Mouse (Mus musculus) midbrain, postnatal 0 days (tissue): ENCODE results near the gene Ttll8. TPM values are rescaled to one million over a fixed set of nuclear protein-coding genes. Genes with fewer than 3 reads are reported as not detected.

Experiments used
- ATAC-seq: fragments of 200-750 bp; cut with Nextera tagmentation; 2 replicates; pipeline ENCODE4 v1.8.0; 2017; ENCODE audit warnings: moderate number of reproducible peaks, mild to moderate bottlenecking, moderate TSS enrichment, moderate library complexity; ENCODE audit not compliant: low FRiP score
- DNase-seq: peaks from one replicate; pipeline ENCODE4 v3.0.0-alpha.2; 2015; ENCODE audit warnings: low spot score
- H3K27ac ChIP-seq: fragments of 300-500 bp; sonication (generic); 2 replicates; pipeline ENCODE4 v1.5.1; 2014; ENCODE audit warnings: low read depth, mild to moderate bottlenecking, low read length, mixed read lengths
- H3K27me3 ChIP-seq: fragments of 300-500 bp; sonication (generic); 2 replicates; pipeline ENCODE4 v1.6.1; 2014; ENCODE audit warnings: low read length, control low read depth, mixed read lengths; ENCODE audit not compliant: insufficient read depth
- H3K36me3 ChIP-seq: fragments of 300-500 bp; sonication (generic); 2 replicates; pipeline ENCODE4 v1.6.1; 2014; ENCODE audit warnings: low read length, control low read depth, mixed read lengths; ENCODE audit not compliant: insufficient read depth
- H3K4me1 ChIP-seq: fragments of 300-500 bp; sonication (generic); 2 replicates; pipeline ENCODE4 v1.6.1; 2014; ENCODE audit warnings: mild to moderate bottlenecking, control low read depth, antibody characterized with exemption, low read length, mixed read lengths; ENCODE audit not compliant: insufficient read depth
- H3K4me2 ChIP-seq: fragments of 300-500 bp; sonication (generic); 2 replicates; pipeline ENCODE4 v1.6.1; 2014; ENCODE audit warnings: low read depth, mild to moderate bottlenecking, low read length, mixed read lengths; ENCODE audit not compliant: poor library complexity, severe bottlenecking
- H3K4me3 ChIP-seq: fragments of 300-500 bp; sonication (generic); 2 replicates; pipeline ENCODE4 v1.5.1; 2014; ENCODE audit warnings: low read depth, mild to moderate bottlenecking, low read length, moderate library complexity
- H3K9ac ChIP-seq: fragments of 300-500 bp; sonication (generic); replicated peaks from 2 replicates; pipeline ENCODE4 v1.6.1; 2014; ENCODE audit warnings: mild to moderate bottlenecking, low read length, moderate library complexity, mixed read lengths; ENCODE audit not compliant: poor library complexity, severe bottlenecking
- H3K9me3 ChIP-seq: fragments of 300-500 bp; sonication (generic); 2 replicates; pipeline ENCODE4 v1.6.1; 2016; ENCODE audit warnings: low read length, control low read depth
- CTCF ChIP-seq: IDR thresholded peaks from 2 replicates; pipeline ENCODE4 v1.5.1; 2016; ENCODE audit warnings: antibody characterized with exemption, mild to moderate bottlenecking
- WGBS: fragments of 180-500 bp; shearing (Covaris S2); extraction: QIAGEN DNeasy Blood & Tissue Kit; methylation state at CpG from one replicate; pipeline ENCODE4 v1.1.7; 2014; 5-methylcytosine and 5-hydroxymethylcytosine counted together
- polyA plus RNA-seq: library from polyadenylated mRNA; unstranded; fragments of >200 nt; fragmentation: Nextera tagmentation; extraction: Ambion mirVana; gene quantifications from 2 replicates; pipeline ENCODE4 v1.2.1, GENCODE M21; 2015
- total RNA-seq: library from RNA; depleted of rRNA; stranded (reverse); fragments of >200 nt; gene quantifications from 2 replicates; pipeline ENCODE4 v1.2.3, GENCODE M21; 2014

Ttll8 gene
- total and polyA plus RNA-seq, 2 experiments from 2014 or later, result 0.35 TPM; not detected in 1

DNA sequence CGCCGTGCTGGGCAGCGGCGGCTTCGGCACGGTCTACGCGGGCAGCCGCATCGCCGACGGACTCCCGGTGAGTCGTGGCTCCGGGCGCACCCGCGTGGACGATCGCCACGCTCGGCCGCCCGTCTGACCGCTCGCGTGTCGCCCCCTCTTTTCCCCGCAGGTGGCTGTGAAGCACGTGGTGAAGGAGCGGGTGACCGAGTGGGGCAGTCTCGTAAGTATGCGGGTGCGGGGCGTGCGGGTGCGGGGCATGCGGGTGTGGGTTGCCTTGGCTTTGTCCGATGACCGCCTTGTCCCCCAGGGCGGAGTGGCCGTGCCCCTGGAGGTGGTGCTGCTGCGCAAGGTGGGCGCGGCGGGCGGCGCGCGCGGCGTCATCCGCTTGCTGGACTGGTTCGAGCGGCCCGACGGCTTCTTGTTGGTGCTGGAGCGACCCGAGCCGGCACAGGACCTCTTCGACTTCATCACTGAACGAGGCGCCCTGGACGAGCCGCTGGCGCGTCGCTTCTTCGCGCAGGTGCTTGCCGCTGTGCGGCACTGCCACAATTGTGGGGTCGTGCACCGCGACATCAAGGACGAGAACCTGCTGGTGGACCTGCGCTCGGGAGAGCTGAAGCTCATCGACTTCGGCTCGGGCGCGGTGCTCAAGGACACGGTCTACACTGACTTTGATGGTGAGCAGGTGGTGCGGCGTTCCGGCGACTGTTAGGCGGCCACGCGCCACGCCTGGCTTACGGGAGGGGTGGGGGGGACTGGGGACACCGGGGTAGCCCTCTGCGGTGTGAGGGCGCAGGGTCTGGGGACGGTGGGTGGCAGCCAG is 91.1 kb downstream of the Ttll8 start:
- peak overlapping the region; percentile 85 for H3K27ac ChIP-seq
- H3K4me2 ChIP-seq, result peak overlapping the region; percentile 79
- peak overlapping the region; percentile 61 for H3K4me3 ChIP-seq
- peak overlapping the region; percentile 71 for H3K9ac ChIP-seq
- H3K4me1 ChIP-seq, result peaks cover 6% of the 10 kb centered on the region; the same call in 1 of the 2 replicates
- ATAC-seq (0 out of 2 replicates have a peak, but pooled peaks have one; percentile 8), DNase-seq (peak; percentile 34)
- no peaks in the 10 kb centered on the region for H3K9me3 ChIP-seq
- H3K27me3 ChIP-seq, result no peaks in the 10 kb centered on the region
- no peak for TF ChIP-seq CTCF
- H3K36me3 ChIP-seq, result peaks cover 27% of the 10 kb centered on the region
- under 1% methylated on average over 85 of the region's 98 CpGs for WGBS

DNA sequence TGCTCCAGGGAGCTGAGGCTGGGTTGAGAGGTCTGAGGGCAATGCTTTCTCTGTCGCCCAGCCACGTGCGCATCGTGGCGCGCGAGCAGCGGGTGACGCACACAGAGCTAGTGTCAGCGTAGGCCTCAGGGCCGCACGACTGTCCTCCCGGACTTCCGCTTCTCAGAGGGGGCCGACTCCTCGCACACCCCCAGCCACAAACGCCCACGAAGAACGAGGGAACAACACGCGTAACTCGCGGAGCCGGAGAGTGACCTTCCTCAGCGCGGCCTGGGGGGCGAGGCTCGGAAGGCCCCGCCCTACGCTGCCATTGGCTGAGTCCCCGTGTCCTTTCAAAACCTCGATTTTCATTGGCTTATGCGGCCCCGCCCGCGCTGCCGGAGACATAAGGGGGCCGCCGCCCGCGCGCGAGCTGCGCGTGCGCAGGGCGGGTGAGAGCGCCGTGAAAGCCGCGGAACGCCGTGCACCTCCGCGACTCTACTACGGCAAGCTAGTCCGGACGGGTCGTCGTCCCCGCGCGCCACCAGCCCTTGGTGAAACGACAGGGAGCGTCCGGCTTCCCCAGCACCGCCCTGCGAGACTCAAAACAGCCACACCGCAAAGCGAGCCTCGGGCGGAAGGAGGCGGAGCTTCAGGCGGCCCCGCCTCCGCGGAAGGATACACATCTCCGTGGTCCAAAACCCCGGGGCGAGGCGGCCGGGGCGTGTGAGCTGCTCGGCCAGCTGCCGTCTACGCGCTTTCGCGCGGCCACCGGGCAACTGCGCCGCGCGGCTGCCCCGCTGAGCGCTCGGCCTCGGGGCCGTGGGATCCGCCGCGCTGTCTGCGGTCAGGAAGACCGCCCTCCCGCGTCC is 92.2 kb downstream of the Ttll8 start, which contains the start of gene Pim3:
Gene Pim3 (plus strand): TSS at position 415 of the 851 bp plus-strand sequence.
- H3K9ac ChIP-seq, result peak within 1 kb of the TSS; percentile 71
- DNase-seq (peak; percentile 99), ATAC-seq (peak; percentile 86)
- peak within 1 kb of the TSS; percentile 85 for H3K27ac ChIP-seq
- no peaks in the 10 kb centered on the region for H3K27me3 ChIP-seq
- peak within 1 kb of the TSS; percentile 79 for H3K4me2 ChIP-seq
- under 1% methylated on average over 95 of the region's 107 CpGs for whole genome bisulfite sequencing
- peaks cover 6% of the 10 kb centered on the region; the same call in 1 of the 2 replicates for H3K4me1 ChIP-seq
- peak; percentile 11 for TF ChIP-seq CTCF
- peaks cover 22% of the 10 kb centered on the region for H3K36me3 ChIP-seq
- peak within 1 kb of the TSS; percentile 61 for H3K4me3 ChIP-seq
- no peaks in the 10 kb centered on the region for H3K9me3 ChIP-seq

DNA sequence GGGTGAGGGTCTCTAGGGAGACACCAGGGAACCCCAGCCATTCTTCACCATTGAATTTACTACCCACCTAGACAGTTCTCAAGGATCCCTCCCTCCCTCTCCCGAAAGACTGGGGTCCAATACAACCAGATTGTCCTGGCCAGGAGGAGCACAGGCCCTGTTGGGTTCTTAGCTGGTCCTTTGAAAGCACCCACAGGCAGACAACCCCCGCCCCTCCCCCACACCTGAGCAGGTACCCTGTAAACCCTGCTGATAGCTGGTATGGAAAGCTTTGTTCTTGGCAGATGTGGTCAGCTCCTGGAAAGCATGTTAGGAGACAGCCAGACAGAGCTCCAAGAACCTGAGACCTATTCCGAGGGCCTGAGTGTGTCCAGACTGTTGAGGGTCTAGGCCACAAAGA is 93.4 kb downstream of the Ttll8 start:
- peaks cover 12% of the 10 kb centered on the region for H3K36me3 ChIP-seq
- DNase-seq, result no peak
- TF ChIP-seq CTCF, result no peak
- WGBS, result 90% methylated on average over 3 of the region's 3 CpGs
- no peak overlapping the region for H3K27ac ChIP-seq
- H3K9me3 ChIP-seq, result no peaks in the 10 kb centered on the region
- H3K4me2 ChIP-seq, result no peak overlapping the region
- no peak for ATAC-seq
- no peaks in the 10 kb centered on the region for H3K27me3 ChIP-seq
- H3K9ac ChIP-seq, result no peak overlapping the region
- no peak overlapping the region for H3K4me3 ChIP-seq
- peaks cover 6% of the 10 kb centered on the region; the same call in 1 of the 2 replicates for H3K4me1 ChIP-seq

DNA sequence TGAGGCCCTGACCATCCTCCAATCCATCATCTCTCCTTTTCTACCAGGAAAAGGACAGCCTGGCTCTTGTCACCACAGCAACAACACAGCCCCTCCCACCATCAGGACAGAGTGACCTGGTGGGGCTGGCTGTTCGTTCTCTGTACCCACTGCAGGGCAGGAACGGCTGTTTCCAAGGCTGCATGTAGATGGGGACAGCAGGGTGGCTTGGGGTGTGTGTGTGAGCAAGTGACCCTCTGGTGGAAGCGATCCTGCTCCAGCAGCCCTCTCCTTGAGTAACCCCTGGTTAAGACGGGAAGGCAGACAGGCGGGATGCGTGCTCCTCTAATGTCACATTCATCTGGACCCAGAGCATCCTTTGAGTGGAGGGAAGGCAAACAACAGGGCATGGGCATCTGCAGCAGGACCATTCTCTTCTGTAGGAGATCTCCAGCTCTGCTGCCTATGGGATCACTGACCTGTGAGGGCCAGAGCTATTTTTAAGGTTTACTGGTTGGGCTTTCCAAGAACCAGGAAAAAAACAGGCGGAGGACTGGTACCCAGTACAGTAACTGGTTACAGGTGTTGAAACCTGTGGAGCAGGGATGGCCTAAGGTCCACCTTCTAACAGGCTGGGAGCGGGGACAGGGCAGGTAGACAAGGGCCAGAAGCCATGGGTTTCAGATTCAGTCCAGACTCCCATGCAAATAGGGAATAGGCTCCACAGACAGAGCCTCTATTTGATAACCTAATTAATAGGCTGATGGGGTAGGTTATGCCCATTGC is 94.8 kb downstream of the Ttll8 start:
- WGBS, result 71% methylated on average over 8 of the region's 8 CpGs
- no peak for TF ChIP-seq CTCF
- no peak for ATAC-seq

DNA sequence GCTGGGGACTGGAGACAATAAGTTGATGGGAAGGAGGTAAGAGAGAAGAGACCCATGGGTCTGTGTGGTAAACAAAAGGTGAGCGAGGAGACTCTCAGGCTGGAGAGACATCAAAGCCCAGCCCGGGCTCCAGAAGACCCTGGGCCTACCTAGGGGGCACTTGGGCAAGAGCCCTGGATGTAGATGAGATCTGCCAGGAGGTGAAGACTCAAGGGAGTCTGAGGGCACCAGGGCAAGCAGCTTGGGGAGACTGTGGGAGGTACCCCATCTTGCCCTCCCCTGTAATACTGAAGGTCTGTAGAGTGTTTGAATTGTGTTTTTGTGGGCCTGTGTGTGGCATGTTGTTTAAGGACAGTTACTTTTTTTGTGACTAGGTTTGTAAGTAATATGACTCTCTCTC is 95.5 kb downstream of the Ttll8 start:
- Histone ChIP-seq H3K27ac (no peak overlapping the region), H3K4me3 (no peak overlapping the region), H3K9ac (no peak overlapping the region), H3K27me3 (no peaks in the 10 kb centered on the region), H3K4me1 (no peaks in the 10 kb centered on the region), H3K36me3 (no peaks in the 10 kb centered on the region), H3K9me3 (no peaks in the 10 kb centered on the region), H3K4me2 (no peak overlapping the region)
- ATAC-seq (no peak), DNase-seq (no peak)
- TF ChIP-seq CTCF, result no peak
- WGBS, result 78% methylated on average over 2 of the region's 2 CpGs

More for the DNA sequence above, 94.8 kb downstream of the Ttll8 start:
- no peak for DNase-seq
- no peak overlapping the region for H3K9ac ChIP-seq
- H3K4me1 ChIP-seq, result peaks cover 3% of the 10 kb centered on the region; the same call in 1 of the 2 replicates
- H3K36me3 ChIP-seq, result peaks cover 1% of the 10 kb centered on the region
- no peaks in the 10 kb centered on the region for H3K27me3 ChIP-seq
- no peaks in the 10 kb centered on the region for H3K9me3 ChIP-seq
- H3K4me2 ChIP-seq, result no peak overlapping the region
- no peak overlapping the region for H3K27ac ChIP-seq
- no peak overlapping the region for H3K4me3 ChIP-seq
